Mouse (Mus musculus): Measurements from ENCODE around the gene Celf6. TPM values are rescaled to one million over a fixed set of nuclear protein-coding genes. Genes with fewer than 3 reads are reported as not detected.

The Celf6 gene
- 0.02 and 0.04 TPM in 2 replicates for polyA plus RNA-seq (2012; rRNA removed)
- polyA plus RNA-seq (2014; fragmentation: Nextera tagmentation; extraction: Ambion mirVana): not detected in 2 replicates

GRCm38 (mm10) chr9:59577844-59578504, at the start of gene Celf6:
TSS of gene Celf6 (plus strand) at chr9:59577917.
- Histone ChIP-seq H3K27ac (no peak within 1 kb of the TSS), H3K4me1 (replicated peaks; ENCODE audit: control insufficient read depth in 2 of 2, insufficient read depth in 2 of 2, low read length in 1 of 2) (peaks cover 4 to 7% of the 10 kb centered on the region in 2 experiments), H3K4me3 (ENCODE audit: insufficient read depth in 1 of 2, low read depth in 2 of 2, low read length in 2 of 2) (peak within 1 kb of the TSS; percentile 32 to 58; a peak in 3 of 4 replicates), H3K27me3 (ENCODE audit: control insufficient read depth, insufficient read depth, low read length) (peaks cover 36% of the 10 kb centered on the region), H3K9ac (replicated peaks) (no peak within 1 kb of the TSS), H3K36me3 (replicated peaks; ENCODE audit: control insufficient read depth, insufficient read depth, low read depth) (no peaks in the 10 kb centered on the region), H3K4me2 (ENCODE audit: low read depth) (peak within 1 kb of the TSS; percentile 84), H3K9me3 (ENCODE audit: control insufficient read depth, low read length) (no peaks in the 10 kb centered on the region)
- peak; percentile 79 to 86 (median 80) for DNase-seq (ENCODE audit: low read depth in 3 of 3, low spot score in 3 of 3)
- whole genome bisulfite sequencing (ENCODE audit: insufficient replicate concordance): under 1% methylated on average over 60 of the region's 61 CpGs
- ATAC-seq (ENCODE audit: insufficient read depth): peak; percentile 96
- no peak for TF ChIP-seq EP300 (IDR thresholded peaks at IDR 0.05; ENCODE audit: low read depth)

GRCm38 (mm10) chr9:59528274-59528673, 49.4 kb upstream of the Celf6 start:
- no peaks in the 10 kb centered on the region for H3K4me1 ChIP-seq (replicated peaks; ENCODE audit: control insufficient read depth in 2 of 2, insufficient read depth in 2 of 2, low read length in 1 of 2)
- H3K4me2 ChIP-seq (ENCODE audit: low read depth): no peak overlapping the region
- DNase-seq (ENCODE audit: low read depth in 3 of 3, low spot score in 3 of 3): no peak
- ATAC-seq (ENCODE audit: insufficient read depth): no peak
- no peak overlapping the region for H3K9ac ChIP-seq (replicated peaks)
- WGBS (ENCODE audit: insufficient replicate concordance): 56% methylated on average over 2 of the region's 2 CpGs
- TF ChIP-seq EP300 (IDR thresholded peaks at IDR 0.05; ENCODE audit: low read depth) (no peak), CTCF (IDR thresholded peaks at IDR 0.05; ENCODE audit: low read depth) (no peak)
- H3K4me3 ChIP-seq (ENCODE audit: insufficient read depth in 1 of 2, low read depth in 2 of 2, low read length in 2 of 2): no peak overlapping the region
- no peaks in the 10 kb centered on the region for H3K27me3 ChIP-seq (ENCODE audit: control insufficient read depth, insufficient read depth, low read length)
- no peaks in the 10 kb centered on the region for H3K36me3 ChIP-seq (replicated peaks; ENCODE audit: control insufficient read depth, insufficient read depth, low read depth)
- H3K9me3 ChIP-seq (ENCODE audit: control insufficient read depth, low read length): no peaks in the 10 kb centered on the region
- no peak overlapping the region for H3K27ac ChIP-seq

GRCm38 (mm10) chr9:59531645-59532044, 46.1 kb upstream of the Celf6 start:
- no peak overlapping the region for H3K4me2 ChIP-seq (ENCODE audit: low read depth)
- H3K27me3 ChIP-seq (ENCODE audit: control insufficient read depth, insufficient read depth, low read length): no peaks in the 10 kb centered on the region
- H3K36me3 ChIP-seq (replicated peaks; ENCODE audit: control insufficient read depth, insufficient read depth, low read depth): no peaks in the 10 kb centered on the region
- ATAC-seq (ENCODE audit: insufficient read depth) (no peak), DNase-seq (ENCODE audit: low read depth in 3 of 3, low spot score in 3 of 3) (no peak)
- H3K27ac ChIP-seq: no peak overlapping the region
- H3K9me3 ChIP-seq (ENCODE audit: control insufficient read depth, low read length): no peaks in the 10 kb centered on the region
- no peaks in the 10 kb centered on the region for H3K4me1 ChIP-seq (replicated peaks; ENCODE audit: control insufficient read depth in 2 of 2, insufficient read depth in 2 of 2, low read length in 1 of 2)
- WGBS (ENCODE audit: insufficient replicate concordance): 54% methylated on average over 5 of the region's 5 CpGs
- no peak overlapping the region for H3K9ac ChIP-seq (replicated peaks)
- no peak for TF ChIP-seq EP300 (IDR thresholded peaks at IDR 0.05; ENCODE audit: low read depth)
- TF ChIP-seq CTCF (IDR thresholded peaks at IDR 0.05; ENCODE audit: low read depth): no peak
- H3K4me3 ChIP-seq (ENCODE audit: insufficient read depth in 1 of 2, low read depth in 2 of 2, low read length in 2 of 2): no peak overlapping the region

GRCm38 (mm10) chr9:59533422-59533821, 44.3 kb upstream of the Celf6 start:
- TF ChIP-seq CTCF (IDR thresholded peaks at IDR 0.05; ENCODE audit: low read depth) (no peak), EP300 (IDR thresholded peaks at IDR 0.05; ENCODE audit: low read depth) (no peak)
- Histone ChIP-seq H3K36me3 (replicated peaks; ENCODE audit: control insufficient read depth, insufficient read depth, low read depth) (no peaks in the 10 kb centered on the region), H3K27me3 (ENCODE audit: control insufficient read depth, insufficient read depth, low read length) (no peaks in the 10 kb centered on the region), H3K4me1 (replicated peaks; ENCODE audit: control insufficient read depth in 2 of 2, insufficient read depth in 2 of 2, low read length in 1 of 2) (peaks cover 0 to 2% of the 10 kb centered on the region in 2 experiments; a peak in 1 of 4 replicates), H3K4me3 (ENCODE audit: insufficient read depth in 1 of 2, low read depth in 2 of 2, low read length in 2 of 2) (no peak overlapping the region), H3K4me2 (ENCODE audit: low read depth) (no peak overlapping the region), H3K27ac (no peak overlapping the region), H3K9ac (replicated peaks) (no peak overlapping the region), H3K9me3 (ENCODE audit: control insufficient read depth, low read length) (no peaks in the 10 kb centered on the region)
- WGBS (ENCODE audit: insufficient replicate concordance): 48% methylated on average over 2 of the region's 2 CpGs
- ATAC-seq (ENCODE audit: insufficient read depth) (no peak), DNase-seq (ENCODE audit: low read depth in 3 of 3, low spot score in 3 of 3) (no peak)

GRCm38 (mm10) chr9:59533889-59534288, 43.8 kb upstream of the Celf6 start:
- Histone ChIP-seq H3K4me3 (ENCODE audit: insufficient read depth in 1 of 2, low read depth in 2 of 2, low read length in 2 of 2) (no peak overlapping the region), H3K4me2 (ENCODE audit: low read depth) (no peak overlapping the region), H3K9ac (replicated peaks) (no peak overlapping the region), H3K36me3 (replicated peaks; ENCODE audit: control insufficient read depth, insufficient read depth, low read depth) (no peaks in the 10 kb centered on the region), H3K27me3 (ENCODE audit: control insufficient read depth, insufficient read depth, low read length) (no peaks in the 10 kb centered on the region), H3K4me1 (replicated peaks; ENCODE audit: control insufficient read depth in 2 of 2, insufficient read depth in 2 of 2, low read length in 1 of 2) (peaks cover 0 to 2% of the 10 kb centered on the region in 2 experiments; a peak in 1 of 4 replicates), H3K27ac (no peak overlapping the region), H3K9me3 (ENCODE audit: control insufficient read depth, low read length) (no peaks in the 10 kb centered on the region)
- ATAC-seq (ENCODE audit: insufficient read depth) (no peak), DNase-seq (ENCODE audit: low read depth in 3 of 3, low spot score in 3 of 3) (no peak)
- WGBS (ENCODE audit: insufficient replicate concordance): 56% methylated on average over 4 of the region's 4 CpGs
- TF ChIP-seq CTCF (IDR thresholded peaks at IDR 0.05; ENCODE audit: low read depth): no peak
- TF ChIP-seq EP300 (IDR thresholded peaks at IDR 0.05; ENCODE audit: low read depth): no peak

Data from liver, embryonic 14.5 days (tissue).